Mouse (Mus musculus) adrenal gland, postnatal 25 days (tissue): ENCODE measurements around the gene Med18. TPM values are rescaled to one million over a fixed set of nuclear protein-coding genes. Genes with fewer than 3 reads are reported as not detected.
"Not testable (repeated sequence)": the region's sequence is repeated elsewhere in the genome, so short reads cannot be mapped to it uniquely, and the experiment has no call there.

ENCODE experiments used
- DNase-seq: peaks from one replicate; pipeline ENCODE4 v3.0.0; 2021; ENCODE audit warnings: mixed read lengths
- total RNA-seq: library from RNA; stranded (reverse); gene quantifications from 2 replicates; pipeline ENCODE4 v1.2.3, GENCODE M21; 2021

The Med18 gene
- total RNA-seq, 1 experiment from 2014 or later: 10.7 TPM

- DNase-seq: peak; percentile 97
Observed at GRCm38 (mm10) chr4:132421923-132422782, 41.6 kb downstream of the Med18 start, which contains the start of gene Phactr4. TSS of gene Phactr4 (minus strand) at chr4:132422489.

GRCm38 (mm10) chr4:132421556-132421922 is 42.2 kb downstream of the Med18 start:
- DNase-seq: peak; percentile 6

- no peak for DNase-seq
Observed at GRCm38 (mm10) chr4:132420471-132420870, 43.2 kb downstream of the Med18 start.

GRCm38 (mm10) chr4:132415966-132416365 is 47.8 kb downstream of the Med18 start:
- DNase-seq: no peak

GRCm38 (mm10) chr4:132413257-132413656 is 50.5 kb downstream of the Med18 start:
- DNase-seq: not testable (repeated sequence)

GRCm38 (mm10) chr4:132411322-132412094 is 52.2 kb downstream of the Med18 start:
- peak; percentile 31 for DNase-seq

GRCm38 (mm10) chr4:132409587-132410229 is 54.0 kb downstream of the Med18 start:
- DNase-seq: no peak

Other genes starting within 250 kb of the Med18 start
- 20.3 and 21.8 TPM in 2 replicates for gene Gmeb1, start 202.3 kb downstream of the Med18 start, total RNA-seq
- gene Taf12, start 189.5 kb downstream of the Med18 start, total RNA-seq: 29.1 and 30.4 TPM in 2 replicates
- 1.8 TPM in 1 of 2 replicates, not detected in the other for gene Rab42, start 160.5 kb downstream of the Med18 start, total RNA-seq
- gene Trnau1ap, start 134.4 kb downstream of the Med18 start, total RNA-seq: 35.6 and 37.0 TPM in 2 replicates
- gene Rcc1, start 110.3 kb downstream of the Med18 start, total RNA-seq: 17.8 and 22.0 TPM in 2 replicates
- gene Phactr4, start 41.4 kb downstream of the Med18 start, total RNA-seq: 60.0 and 69.8 TPM in 2 replicates
- 20.6 and 24.1 TPM in 2 replicates for gene Sesn2, start 46.6 kb upstream of the Med18 start, total RNA-seq
- gene Atpif1, start 69.7 kb upstream of the Med18 start, total RNA-seq: 426 and 437 TPM in 2 replicates
- 114 and 119 TPM in 2 replicates for gene Dnajc8, start 71.6 kb upstream of the Med18 start, total RNA-seq
- gene Ptafr, start 100.1 kb upstream of the Med18 start, total RNA-seq: 0.76 and 0.97 TPM in 2 replicates
- gene Eya3, start 175.1 kb upstream of the Med18 start, total RNA-seq: 22.4 and 28.8 TPM in 2 replicates